Mouse (Mus musculus): ENCODE results near the gene Arhgap9.

The Arhgap9 gene

GRCm38 (mm10) chr10:127324495-127324894, 2.7 kb downstream of the Arhgap9 start:
- DNase-seq = peak; percentile 84 to 89

- peak in 1 of 2 experiments; percentile 28 for DNase-seq
These were observed 3.8 kb downstream of the Arhgap9 start for GRCm38 (mm10) chr10:127325454-127326016.

GRCm38 (mm10) chr10:127326017-127326801, 4.4 kb downstream of the Arhgap9 start:
- DNase-seq = peak; percentile 25 to 30

- no peak for DNase-seq
These were observed 5.1 kb downstream of the Arhgap9 start for GRCm38 (mm10) chr10:127326828-127327227.

GRCm38 (mm10) chr10:127327461-127328145, 5.8 kb downstream of the Arhgap9 start:
- no peak for DNase-seq

- DNase-seq = no peak
These were observed 8.4 kb downstream of the Arhgap9 start for GRCm38 (mm10) chr10:127330212-127330611.

GRCm38 (mm10) chr10:127332211-127332874, 10.6 kb downstream of the Arhgap9 start:
- no peak for DNase-seq

GRCm38 (mm10) chr10:127333152-127333551, 11.4 kb downstream of the Arhgap9 start:
- peak; percentile 46 to 55 for DNase-seq

GRCm38 (mm10) chr10:127335271-127335670, 13.5 kb downstream of the Arhgap9 start:
- DNase-seq = no peak

- DNase-seq = no peak
These were observed 15.2 kb downstream of the Arhgap9 start for GRCm38 (mm10) chr10:127336952-127337351.

- no peak for DNase-seq
These were observed 15.9 kb downstream of the Arhgap9 start for GRCm38 (mm10) chr10:127337536-127338099.

- peak; percentile 88 to 90 for DNase-seq
These were observed 17.3 kb downstream of the Arhgap9 start for GRCm38 (mm10) chr10:127338930-127339682.

GRCm38 (mm10) chr10:127339683-127340576, 18.2 kb downstream of the Arhgap9 start:
- DNase-seq = peak; percentile 27 to 29

GRCm38 (mm10) chr10:127340577-127341359, 19.0 kb downstream of the Arhgap9 start:
- DNase-seq = peak; percentile 29 to 34

GRCm38 (mm10) chr10:127341360-127341690, 19.6 kb downstream of the Arhgap9 start:
- DNase-seq = no peak

- DNase-seq = peak; percentile 86 to 87
These were observed 20.3 kb downstream of the Arhgap9 start, which contains the start of gene Gli1 for GRCm38 (mm10) chr10:127341891-127342639. TSS of gene Gli1 (minus strand) at chr10:127341974.

- DNase-seq = no peak
These were observed 21.3 kb downstream of the Arhgap9 start for GRCm38 (mm10) chr10:127343029-127343428.

GRCm38 (mm10) chr10:127346173-127346572, 24.4 kb downstream of the Arhgap9 start:
- no peak for DNase-seq

GRCm38 (mm10) chr10:127348957-127349356, 27.2 kb downstream of the Arhgap9 start:
- peak; percentile 48 to 57 for DNase-seq
